Mouse (Mus musculus) olfactory bulb, adult 2 months (tissue): ENCODE measurements around the gene Zfy1. TPM values are rescaled to one million over a fixed set of nuclear protein-coding genes. Genes with fewer than 3 reads are reported as not detected.
"Not testable (repeated sequence)": the region's sequence is repeated elsewhere in the genome, so short reads cannot be mapped to it uniquely, and the experiment has no call there.

Source experiments
- H3K27ac ChIP-seq: fragments of 200-500 bp; 2 replicates; pipeline ENCODE4 v1.5.1; 2012; ENCODE audit warnings: low read depth, low read length; ENCODE audit not compliant: insufficient read depth
- H3K4me1 ChIP-seq: fragments of 200-500 bp; 2 replicates; pipeline ENCODE4 v1.6.1; 2012; ENCODE audit warnings: low read length; ENCODE audit not compliant: control insufficient read depth, insufficient read depth
- H3K4me3 ChIP-seq: fragments of 200-500 bp; 2 replicates; pipeline ENCODE4 v1.5.1; 2012; ENCODE audit warnings: mild to moderate bottlenecking, low read depth, low read length, moderate library complexity; ENCODE audit not compliant: insufficient read depth
- CTCF ChIP-seq: fragments of 200-500 bp; IDR thresholded peaks from 2 replicates; pipeline ENCODE4 v1.5.1; 2012; ENCODE audit warnings: low read depth, mild to moderate bottlenecking, low read length, moderate library complexity; ENCODE audit not compliant: insufficient read depth
- POLR2A ChIP-seq: fragments of 200-500 bp; IDR thresholded peaks from 2 replicates; pipeline ENCODE4 v1.6.1; 2012; ENCODE audit warnings: mild to moderate bottlenecking, low read depth, low read length, moderate library complexity; ENCODE audit not compliant: insufficient read depth
- WGBS: fragments of 180-500 bp; shearing (Covaris S2); methylation state at CpG from one replicate; pipeline ENCODE4 v1.1.7; 2018; 5-methylcytosine and 5-hydroxymethylcytosine counted together
- polyA plus RNA-seq: library from polyadenylated mRNA; stranded (reverse); fragments of >200 nt; gene quantifications from 2 replicates; pipeline ENCODE4 v1.2.4, GENCODE M21; 2012; ENCODE audit warnings: low replicate concordance; ENCODE audit not compliant: missing spikeins, insufficient read depth, insufficient read length

Zfy1 gene
- polyA plus RNA-seq: not detected in 2 replicates

DNA sequence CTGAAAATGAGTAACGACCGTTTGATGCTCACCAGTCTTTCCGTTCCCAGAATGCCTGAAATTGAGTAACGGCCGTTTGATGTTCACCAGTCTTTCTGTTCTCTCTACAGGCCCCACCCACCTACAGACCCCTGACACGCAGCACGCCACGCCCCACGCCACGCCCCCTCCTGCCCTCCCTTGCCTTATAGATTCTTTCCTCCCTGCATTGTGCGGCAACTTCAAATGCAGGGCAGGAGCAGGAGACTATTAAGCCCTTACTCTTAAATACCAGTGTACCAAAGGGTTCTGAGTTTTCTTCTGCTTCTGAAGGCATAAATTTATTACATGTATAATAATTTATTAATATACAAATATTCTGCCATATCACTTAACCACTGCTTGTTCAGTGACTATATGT, at the start of gene Zfy1:
TSS of gene Zfy1 (minus strand) at position 101 of the 400 bp plus-strand sequence.
- not testable (repeated sequence) for H3K4me1 ChIP-seq, H3K4me3 ChIP-seq, H3K27ac ChIP-seq
- WGBS: 96% methylated on average over 4 of the region's 11 CpGs

DNA sequence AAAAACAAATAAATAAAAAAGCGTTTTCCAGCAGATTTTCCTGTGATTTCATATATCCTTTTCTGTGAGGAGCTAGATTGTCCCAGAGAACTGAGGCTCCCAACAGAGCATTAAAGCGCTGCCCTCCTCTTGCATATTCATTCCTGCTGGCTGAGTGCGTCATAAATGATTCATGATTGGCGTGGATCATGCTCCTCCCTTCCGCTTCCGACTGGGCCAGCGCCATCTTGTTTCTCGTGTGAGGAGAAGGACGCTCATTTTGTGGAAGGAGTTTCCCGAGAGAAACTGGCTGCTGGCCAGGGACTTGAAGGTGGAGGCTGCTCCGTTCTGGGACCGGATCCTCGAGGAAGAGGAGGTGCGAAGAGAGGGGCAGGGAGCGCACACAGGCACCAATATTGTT, 21.2 kb upstream of the Zfy1 start, which contains the start of gene Uba1y:
TSS of gene Uba1y (plus strand) at position 254 of the 400 bp plus-strand sequence.
- 82% methylated on average over 14 of the region's 15 CpGs for WGBS
- Histone ChIP-seq H3K4me3 (no peak within 1 kb of the TSS), H3K4me1 (no peaks in the 10 kb centered on the region), H3K27ac (no peak within 1 kb of the TSS)
- no peak for TF ChIP-seq CTCF
- TF ChIP-seq POLR2A: no peak

- no peak for TF ChIP-seq CTCF
- no peak for TF ChIP-seq POLR2A
- peak overlapping the region; percentile 18; the same call in 1 of the 2 replicates for H3K4me3 ChIP-seq
- H3K4me1 ChIP-seq: no peaks in the 10 kb centered on the region
- under 1% methylated on average over 15 of the region's 15 CpGs for WGBS
- H3K27ac ChIP-seq: no peak overlapping the region
These were observed 11.9 kb upstream of the Zfy1 start for GRCm38 (mm10) chrY:808991-809661.

Other genes starting within 250 kb of the Zfy1 start
- gene Uba1y, start 21.2 kb upstream of the Zfy1 start, polyA plus RNA-seq: not detected in 2 replicates
- gene Kdm5d, start 100.4 kb upstream of the Zfy1 start, polyA plus RNA-seq: not detected in 2 replicates
- gene Eif2s3y, start 213.1 kb upstream of the Zfy1 start, polyA plus RNA-seq: 363 TPM in 1 of 2 replicates, not detected in the other